Mouse (Mus musculus): ENCODE results near the gene Tnpo3.
A peak's percentile ranks its signal among the peaks of the same experiment; 100 is the strongest.
"Not testable (repeated sequence)": the region's sequence is repeated elsewhere in the genome, so short reads cannot be mapped to it uniquely, and the experiment has no call there.

Gene Tnpo3

GRCm38 (mm10) chr6:29627756-29628155, 18.1 kb upstream of the Tnpo3 start:
- Histone ChIP-seq H3K4me1 (replicated peaks; ENCODE audit: low read depth, low read length) (peaks cover 17% of the 10 kb centered on the region), H3K27me3 (ENCODE audit: insufficient read depth, low read length) (peaks cover 18% of the 10 kb centered on the region)
- TF ChIP-seq POU5F1 (IDR thresholded peaks at IDR 0.05; ENCODE audit: borderline replicate concordance, low read length): no peak
- no peak for TF ChIP-seq CTCF (conservative IDR thresholded peaks at IDR 0.05; ENCODE audit: low read length)
- no peak for TF ChIP-seq NANOG (IDR thresholded peaks at IDR 0.05; ENCODE audit: borderline replicate concordance, low read length)

GRCm38 (mm10) chr6:29623857-29624256, 14.2 kb upstream of the Tnpo3 start:
- peaks cover 54% of the 10 kb centered on the region for H3K27me3 ChIP-seq (ENCODE audit: insufficient read depth, low read length)
- TF ChIP-seq NANOG (IDR thresholded peaks at IDR 0.05; ENCODE audit: borderline replicate concordance, low read length) (no peak), CTCF (conservative IDR thresholded peaks at IDR 0.05; ENCODE audit: low read length) (no peak), POU5F1 (IDR thresholded peaks at IDR 0.05; ENCODE audit: borderline replicate concordance, low read length) (no peak)
- peaks cover 18% of the 10 kb centered on the region for H3K9me3 ChIP-seq (ENCODE audit: low read length)
- no peaks in the 10 kb centered on the region for H3K36me3 ChIP-seq (ENCODE audit: insufficient read depth, low read length)
- peaks cover 21% of the 10 kb centered on the region for H3K4me1 ChIP-seq (replicated peaks; ENCODE audit: low read depth, low read length)
- no peak overlapping the region for H3K4me3 ChIP-seq (replicated peaks; ENCODE audit: low read length)

More at GRCm38 (mm10) chr6:29627756-29628155, 18.1 kb upstream of the Tnpo3 start:
- H3K9me3 ChIP-seq (ENCODE audit: low read length): peaks cover 19% of the 10 kb centered on the region
- no peak overlapping the region for H3K4me3 ChIP-seq (replicated peaks; ENCODE audit: low read length)
- H3K36me3 ChIP-seq (ENCODE audit: insufficient read depth, low read length): no peaks in the 10 kb centered on the region

GRCm38 (mm10) chr6:29622273-29622672, 12.6 kb upstream of the Tnpo3 start:
- H3K36me3 ChIP-seq (ENCODE audit: insufficient read depth, low read length): no peaks in the 10 kb centered on the region
- no peak overlapping the region for H3K4me3 ChIP-seq (replicated peaks; ENCODE audit: low read length)
- H3K4me1 ChIP-seq (replicated peaks; ENCODE audit: low read depth, low read length): peaks cover 21% of the 10 kb centered on the region
- TF ChIP-seq CTCF (conservative IDR thresholded peaks at IDR 0.05; ENCODE audit: low read length) (no peak), NANOG (IDR thresholded peaks at IDR 0.05; ENCODE audit: borderline replicate concordance, low read length) (peak; percentile 92), POU5F1 (IDR thresholded peaks at IDR 0.05; ENCODE audit: borderline replicate concordance, low read length) (no peak)
- H3K9me3 ChIP-seq (ENCODE audit: low read length): peaks cover 7% of the 10 kb centered on the region
- peaks cover 68% of the 10 kb centered on the region for H3K27me3 ChIP-seq (ENCODE audit: insufficient read depth, low read length)

GRCm38 (mm10) chr6:29620840-29621543, 11.3 kb upstream of the Tnpo3 start:
- TF ChIP-seq POU5F1 (IDR thresholded peaks at IDR 0.05; ENCODE audit: borderline replicate concordance, low read length) (no peak), NANOG (IDR thresholded peaks at IDR 0.05; ENCODE audit: borderline replicate concordance, low read length) (no peak), CTCF (conservative IDR thresholded peaks at IDR 0.05; ENCODE audit: low read length) (no peak)
- Histone ChIP-seq H3K4me1 (replicated peaks; ENCODE audit: low read depth, low read length) (peaks cover 21% of the 10 kb centered on the region), H3K27me3 (ENCODE audit: insufficient read depth, low read length) (peaks cover 79% of the 10 kb centered on the region), H3K4me3 (replicated peaks; ENCODE audit: low read length) (no peak overlapping the region), H3K36me3 (ENCODE audit: insufficient read depth, low read length) (no peaks in the 10 kb centered on the region), H3K9me3 (ENCODE audit: low read length) (peaks cover 7% of the 10 kb centered on the region)

GRCm38 (mm10) chr6:29620176-29620575, 10.5 kb upstream of the Tnpo3 start:
- no peak for TF ChIP-seq NANOG (IDR thresholded peaks at IDR 0.05; ENCODE audit: borderline replicate concordance, low read length)
- no peak for TF ChIP-seq CTCF (conservative IDR thresholded peaks at IDR 0.05; ENCODE audit: low read length)
- TF ChIP-seq POU5F1 (IDR thresholded peaks at IDR 0.05; ENCODE audit: borderline replicate concordance, low read length): no peak
- Histone ChIP-seq H3K27me3 (ENCODE audit: insufficient read depth, low read length) (peaks cover 80% of the 10 kb centered on the region), H3K9me3 (ENCODE audit: low read length) (peaks cover 7% of the 10 kb centered on the region), H3K4me1 (replicated peaks; ENCODE audit: low read depth, low read length) (peaks cover 21% of the 10 kb centered on the region), H3K4me3 (replicated peaks; ENCODE audit: low read length) (no peak overlapping the region), H3K36me3 (ENCODE audit: insufficient read depth, low read length) (no peaks in the 10 kb centered on the region)

GRCm38 (mm10) chr6:29610020-29610640, 443 bp upstream of the Tnpo3 start:
- not testable (repeated sequence) for H3K9me3 ChIP-seq (ENCODE audit: low read length); H3K27me3 ChIP-seq (ENCODE audit: insufficient read depth, low read length); H3K36me3 ChIP-seq (ENCODE audit: insufficient read depth, low read length)
- H3K4me1 ChIP-seq (replicated peaks; ENCODE audit: low read depth, low read length): peaks cover 28% of the 10 kb centered on the region
- peak overlapping the region; percentile 100 for H3K4me3 ChIP-seq (replicated peaks; ENCODE audit: low read length)

GRCm38 (mm10) chr6:29600188-29600587, 9.5 kb downstream of the Tnpo3 start:
- H3K36me3 ChIP-seq (ENCODE audit: insufficient read depth, low read length): peaks cover 38% of the 10 kb centered on the region
- H3K4me1 ChIP-seq (replicated peaks; ENCODE audit: low read depth, low read length): peaks cover 63% of the 10 kb centered on the region
- TF ChIP-seq POU5F1 (IDR thresholded peaks at IDR 0.05; ENCODE audit: borderline replicate concordance, low read length) (no peak), CTCF (conservative IDR thresholded peaks at IDR 0.05; ENCODE audit: low read length) (no peak), NANOG (IDR thresholded peaks at IDR 0.05; ENCODE audit: borderline replicate concordance, low read length) (no peak)
- H3K4me3 ChIP-seq (replicated peaks; ENCODE audit: low read length): no peak overlapping the region
- H3K27me3 ChIP-seq (ENCODE audit: insufficient read depth, low read length): no peaks in the 10 kb centered on the region
- H3K9me3 ChIP-seq (ENCODE audit: low read length): no peaks in the 10 kb centered on the region

GRCm38 (mm10) chr6:29595656-29596055, 14.0 kb downstream of the Tnpo3 start:
- Histone ChIP-seq H3K9me3 (ENCODE audit: low read length) (no peaks in the 10 kb centered on the region), H3K4me1 (replicated peaks; ENCODE audit: low read depth, low read length) (peaks cover 55% of the 10 kb centered on the region), H3K36me3 (ENCODE audit: insufficient read depth, low read length) (peaks cover 28% of the 10 kb centered on the region), H3K27me3 (ENCODE audit: insufficient read depth, low read length) (no peaks in the 10 kb centered on the region), H3K4me3 (replicated peaks; ENCODE audit: low read length) (no peak overlapping the region)
- TF ChIP-seq POU5F1 (IDR thresholded peaks at IDR 0.05; ENCODE audit: borderline replicate concordance, low read length) (no peak), NANOG (IDR thresholded peaks at IDR 0.05; ENCODE audit: borderline replicate concordance, low read length) (no peak), CTCF (conservative IDR thresholded peaks at IDR 0.05; ENCODE audit: low read length) (no peak)

Measured in E14TG2a.4 (cell line).